Mouse (Mus musculus) forebrain, embryonic 11.5 days (tissue): ENCODE measurements around the gene Ddah2. TPM values are rescaled to one million over a fixed set of nuclear protein-coding genes. Genes with fewer than 3 reads are reported as not detected.
A peak's percentile ranks its signal among the peaks of the same experiment; 100 is the strongest.
"Not testable (repeated sequence)": the region's sequence is repeated elsewhere in the genome, so short reads cannot be mapped to it uniquely, and the experiment has no call there.

Experiments
- ATAC-seq: fragments of 200-750 bp; cut with Nextera tagmentation; replicated peaks from 2 replicates; pipeline ENCODE4 v1.8.0; 2017; ENCODE audit warnings: moderate TSS enrichment; ENCODE audit not compliant: low FRiP score
- DNase-seq: peaks from one replicate; pipeline ENCODE4 v3.0.0-alpha.2; 2017; ENCODE audit warnings: low spot score
- H3K27ac ChIP-seq: fragments of 300-500 bp; sonication (generic); 2 replicates; pipeline ENCODE4 v1.5.1; 2014; ENCODE audit warnings: low read depth, low read length
- H3K27me3 ChIP-seq: fragments of 300-500 bp; sonication (generic); 2 replicates; pipeline ENCODE4 v1.6.1; 2014; ENCODE audit warnings: mild to moderate bottlenecking, low read length, mixed read lengths; ENCODE audit not compliant: control insufficient read depth, insufficient read depth
- H3K36me3 ChIP-seq: fragments of 300-500 bp; sonication (generic); 2 replicates; pipeline ENCODE4 v1.6.1; 2014; ENCODE audit warnings: mild to moderate bottlenecking, low read length, moderate library complexity, mixed read lengths; ENCODE audit not compliant: control insufficient read depth, insufficient read depth
- H3K4me1 ChIP-seq: fragments of 300-500 bp; sonication (generic); replicated peaks from 2 replicates; pipeline ENCODE4 v1.6.1; 2014; ENCODE audit warnings: low read length, mixed read lengths; ENCODE audit not compliant: control insufficient read depth, insufficient read depth
- H3K4me2 ChIP-seq: fragments of 300-500 bp; sonication (generic); 2 replicates; pipeline ENCODE4 v1.6.1; 2014; ENCODE audit warnings: low read depth, mild to moderate bottlenecking, low read length, moderate library complexity, mixed read lengths; ENCODE audit not compliant: severe bottlenecking
- H3K4me3 ChIP-seq: fragments of 300-500 bp; sonication (generic); 2 replicates; pipeline ENCODE4 v1.5.1; 2014; ENCODE audit warnings: low read depth, low read length
- H3K9ac ChIP-seq: fragments of 300-500 bp; sonication (generic); 2 replicates; pipeline ENCODE4 v1.6.1; 2014; ENCODE audit warnings: low read length
- H3K9me3 ChIP-seq: fragments of 300-500 bp; sonication (generic); 2 replicates; pipeline ENCODE4 v1.6.1; 2016; ENCODE audit warnings: low read length, mixed read lengths; ENCODE audit not compliant: control insufficient read depth
- WGBS: fragments of 180-500 bp; shearing (Covaris S2); extraction: QIAGEN DNeasy Blood & Tissue Kit; methylation state at CpG from one replicate; pipeline ENCODE4 v1.1.7; 2014; 5-methylcytosine and 5-hydroxymethylcytosine counted together
- polyA plus RNA-seq: library from polyadenylated mRNA; unstranded; fragments of >200 nt; fragmentation: Nextera tagmentation; extraction: Ambion mirVana; gene quantifications from 2 replicates; pipeline ENCODE4 v1.2.1, GENCODE M21; 2014

Ddah2 gene
- polyA plus RNA-seq, 1 experiment from 2014 or later = 489 TPM

GRCm38 (mm10) chr17:35032323-35032870 is 26.4 kb upstream of the Ddah2 start:
- WGBS = 79% methylated on average over 8 of the region's 8 CpGs
- Histone ChIP-seq H3K4me1 (peaks cover 11% of the 10 kb centered on the region), H3K4me3 (no peak overlapping the region), H3K9me3 (no peaks in the 10 kb centered on the region), H3K4me2 (no peak overlapping the region), H3K27ac (no peak overlapping the region), H3K36me3 (no peaks in the 10 kb centered on the region), H3K9ac (no peak overlapping the region), H3K27me3 (no peaks in the 10 kb centered on the region)
- DNase-seq (no peak), ATAC-seq (no peak)

- H3K4me1 ChIP-seq, H3K36me3 ChIP-seq, H3K27me3 ChIP-seq, H3K9ac ChIP-seq, H3K4me2 ChIP-seq, ATAC-seq, H3K27ac ChIP-seq, DNase-seq, H3K4me3 ChIP-seq, H3K9me3 ChIP-seq: not testable (repeated sequence)
- 81% methylated on average over 1 of the region's 1 CpGs for WGBS
These were observed 25.1 kb upstream of the Ddah2 start for GRCm38 (mm10) chr17:35033703-35034102.

GRCm38 (mm10) chr17:35034896-35035295 is 23.9 kb upstream of the Ddah2 start:
- H3K4me2 ChIP-seq = no peak overlapping the region
- no peak overlapping the region for H3K27ac ChIP-seq
- no peaks in the 10 kb centered on the region for H3K36me3 ChIP-seq
- WGBS = 84% methylated on average over 6 of the region's 6 CpGs
- ATAC-seq = no peak
- H3K4me3 ChIP-seq = no peak overlapping the region
- no peaks in the 10 kb centered on the region for H3K9me3 ChIP-seq
- no peaks in the 10 kb centered on the region for H3K27me3 ChIP-seq
- no peak overlapping the region for H3K9ac ChIP-seq
- H3K4me1 ChIP-seq = peaks cover 2% of the 10 kb centered on the region; the same call in 1 of the 2 replicates
- no peak for DNase-seq

GRCm38 (mm10) chr17:35039121-35039873 is 19.5 kb upstream of the Ddah2 start:
- 87% methylated on average over 11 of the region's 11 CpGs for WGBS
- DNase-seq (no peak), ATAC-seq (no peak)
- no peaks in the 10 kb centered on the region for H3K9me3 ChIP-seq
- no peaks in the 10 kb centered on the region for H3K27me3 ChIP-seq
- H3K36me3 ChIP-seq = no peaks in the 10 kb centered on the region
- H3K4me1 ChIP-seq = no peaks in the 10 kb centered on the region
- H3K27ac ChIP-seq = no peak overlapping the region
- H3K4me2 ChIP-seq = no peak overlapping the region
- no peak overlapping the region for H3K9ac ChIP-seq
- no peak overlapping the region for H3K4me3 ChIP-seq

GRCm38 (mm10) chr17:35043794-35044193 is 15.0 kb upstream of the Ddah2 start:
- Histone ChIP-seq H3K27ac (no peak overlapping the region), H3K9ac (no peak overlapping the region), H3K36me3 (no peaks in the 10 kb centered on the region), H3K4me1 (peaks cover 11% of the 10 kb centered on the region), H3K4me3 (no peak overlapping the region), H3K9me3 (no peaks in the 10 kb centered on the region), H3K4me2 (no peak overlapping the region), H3K27me3 (no peaks in the 10 kb centered on the region)
- WGBS = 85% methylated on average over 4 of the region's 4 CpGs
- ATAC-seq (no peak), DNase-seq (no peak)

- H3K9ac ChIP-seq = peak overlapping the region; percentile 93
- no peak for ATAC-seq
- 93% methylated on average over 7 of the region's 7 CpGs for WGBS
These were observed 13.7 kb upstream of the Ddah2 start for GRCm38 (mm10) chr17:35044904-35045806.

GRCm38 (mm10) chr17:35045807-35046680 is 12.8 kb upstream of the Ddah2 start:
- H3K4me3 ChIP-seq = peak overlapping the region; percentile 39
- no peaks in the 10 kb centered on the region for H3K36me3 ChIP-seq
- DNase-seq (no peak), ATAC-seq (peak; percentile 76)
- no peaks in the 10 kb centered on the region for H3K9me3 ChIP-seq
- H3K4me1 ChIP-seq = peaks cover 21% of the 10 kb centered on the region
- H3K27ac ChIP-seq = peak overlapping the region; percentile 62
- H3K9ac ChIP-seq = peak overlapping the region; percentile 93
- WGBS = 6% methylated on average over 48 of the region's 48 CpGs
- H3K27me3 ChIP-seq = no peaks in the 10 kb centered on the region
- peak overlapping the region; percentile 89 for H3K4me2 ChIP-seq

More at GRCm38 (mm10) chr17:35044904-35045806, 13.7 kb upstream of the Ddah2 start:
- DNase-seq = no peak
- Histone ChIP-seq H3K27me3 (no peaks in the 10 kb centered on the region), H3K4me3 (peak overlapping the region; percentile 39; the same call in 1 of the 2 replicates), H3K27ac (no peak overlapping the region), H3K4me1 (peaks cover 19% of the 10 kb centered on the region), H3K9me3 (no peaks in the 10 kb centered on the region), H3K4me2 (peak overlapping the region; percentile 89), H3K36me3 (no peaks in the 10 kb centered on the region)
